16 mouse cellular contexts compared by ENCODE assay signal in the genomic region with DNA sequence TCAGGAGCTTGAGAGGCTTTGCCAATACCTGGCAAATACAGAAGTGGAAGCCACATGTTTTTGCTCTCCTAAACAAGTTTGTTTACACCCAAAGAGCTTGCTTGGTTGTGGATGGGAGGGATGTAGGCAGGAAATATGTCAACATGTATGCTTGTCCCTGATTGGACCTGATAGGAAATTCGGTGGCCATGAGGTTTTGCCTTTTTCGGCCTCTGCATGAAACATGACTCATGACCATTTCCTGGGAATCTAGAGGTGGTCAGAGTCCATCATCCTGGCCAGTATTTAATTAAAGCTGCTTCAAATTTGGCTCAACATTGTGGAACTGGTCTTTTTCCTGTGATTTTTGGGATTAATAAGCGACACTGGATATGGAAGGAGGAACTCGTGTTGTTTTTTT. TPM values are rescaled to one million over a fixed set of nuclear protein-coding genes. Genes with fewer than 3 reads are reported as not detected.
"Had no signal": no experiment of that assay in that cellular context is flagged by ENCODE, and none has a peak within 500 bp of the region (broad histone marks: within the 10 kb centered on the region; RNA-seq: fewer than 3 reads in every experiment).

No protein-coding gene starts in this region.

- H3K4me2 ChIP-seq: lung, embryonic 14.5 days; midbrain, embryonic 12.5 days; neural tube, embryonic 12.5 days; stomach, embryonic 15.5 days had no signal

- H3K27me3 ChIP-seq: midbrain, embryonic 12.5 days; neural tube, embryonic 12.5 days; stomach, embryonic 15.5 days had no signal

- H3K4me1 ChIP-seq: midbrain, embryonic 10.5 days; midbrain, embryonic 12.5 days; neural tube, embryonic 12.5 days; stomach, embryonic 15.5 days had no signal

- ATAC-seq: midbrain, embryonic 16.5 days had no signal

- H3K36me3 ChIP-seq: midbrain, embryonic 10.5 days; midbrain, embryonic 12.5 days; neural tube, embryonic 12.5 days; stomach, embryonic 15.5 days had no signal

- DNase-seq: lung, adult 18-20 months; lung, embryonic 14.5 days; lung, postnatal 10 days; lung, postnatal 4 days; midbrain, embryonic 14.5 days; right cerebral cortex, postnatal 14 days; thymus, adult 2 months; thymus, postnatal 25 days; thymus, postnatal 4 days had no signal

- H3K27ac ChIP-seq: midbrain, embryonic 10.5 days; midbrain, embryonic 12.5 days; neural tube, embryonic 12.5 days; stomach, embryonic 15.5 days; stomach, postnatal 0 days had no signal

- H3K4me3 ChIP-seq: midbrain, embryonic 10.5 days; midbrain, embryonic 12.5 days; neural tube, embryonic 12.5 days; stomach, embryonic 15.5 days had no signal

- H3K9ac ChIP-seq: lung, embryonic 14.5 days; midbrain, embryonic 12.5 days; neural tube, embryonic 12.5 days; stomach, embryonic 15.5 days had no signal

- H3K9me3 ChIP-seq: midbrain, embryonic 10.5 days; midbrain, embryonic 12.5 days; neural tube, embryonic 12.5 days; stomach, embryonic 15.5 days had no signal

RNA-seq across cellular contexts. Expression of a gene that starts 53.8 kb away (rescaled TPM):
- total RNA-seq: neutrophil, adult 5-6 weeks had no signal
- polyA plus RNA-seq: lung, embryonic 14.5 days; midbrain, embryonic 10.5 days; midbrain, embryonic 12.5 days; neural tube, embryonic 12.5 days had no signal
